Comparison of ENCODE assay signal across 11 mouse cellular contexts in the genomic region with DNA sequence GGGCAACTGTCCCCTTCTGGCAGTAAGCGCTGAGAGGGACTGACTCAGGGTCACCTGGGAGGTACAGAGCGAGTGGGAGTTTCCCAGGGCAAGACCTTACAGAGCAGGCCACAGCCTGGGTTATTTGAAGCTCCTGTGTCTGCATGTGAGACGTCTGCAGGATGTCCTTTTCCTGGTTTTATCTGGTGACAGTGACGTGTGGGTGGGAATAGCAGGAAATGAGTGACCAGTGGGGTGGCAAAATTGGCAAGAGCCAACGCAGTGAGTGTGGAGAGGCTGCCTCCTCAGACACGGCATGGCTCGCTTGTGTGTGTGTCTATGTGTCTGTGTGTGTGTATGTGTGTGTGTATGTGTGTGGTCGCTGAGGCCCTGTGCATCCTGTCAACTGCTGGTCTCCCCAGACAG.
DNase-seq lines count a peak whose midpoint lies in the region; ATAC-seq lines count a peak whose summit lies in the region.
"Had no signal": no experiment of that assay in that cellular context is flagged by ENCODE, and none has a peak within 500 bp of the region (broad histone marks: within the 10 kb centered on the region; RNA-seq: fewer than 3 reads in every experiment).

No protein-coding gene starts in this region.

- H3K27me3 ChIP-seq in liver, embryonic 13.5 days, result no peaks in the 10 kb centered on the region
- no peaks in the 10 kb centered on the region for H3K27me3 ChIP-seq in liver, embryonic 12.5 days (replicated peaks)
- H3K27me3 ChIP-seq in embryonic facial prominence, embryonic 15.5 days, result no peaks in the 10 kb centered on the region
- no peaks in the 10 kb centered on the region for H3K27me3 ChIP-seq in intestine, embryonic 15.5 days (replicated peaks)
- no peaks in the 10 kb centered on the region for H3K27me3 ChIP-seq in limb, embryonic 15.5 days

- no peak overlapping the region for H3K9ac ChIP-seq in liver, embryonic 13.5 days
- H3K9ac ChIP-seq in liver, embryonic 12.5 days, result no peak overlapping the region
- no peak overlapping the region for H3K9ac ChIP-seq in embryonic facial prominence, embryonic 15.5 days
- H3K9ac ChIP-seq in intestine, embryonic 15.5 days, result no peak overlapping the region
- H3K9ac ChIP-seq in limb, embryonic 15.5 days, result no peak overlapping the region

- no peaks in the 10 kb centered on the region for H3K36me3 ChIP-seq in liver, embryonic 13.5 days
- H3K36me3 ChIP-seq in liver, embryonic 12.5 days, result peaks cover 8% of the 10 kb centered on the region
- peaks cover 4% of the 10 kb centered on the region; the same call in 1 of the 2 replicates for H3K36me3 ChIP-seq in embryonic facial prominence, embryonic 15.5 days
- H3K36me3 ChIP-seq in intestine, embryonic 15.5 days, result no peaks in the 10 kb centered on the region
- H3K36me3 ChIP-seq in limb, embryonic 15.5 days, result peaks cover 10% of the 10 kb centered on the region; the same call in 1 of the 2 replicates

- H3K27ac ChIP-seq in liver, embryonic 13.5 days, result no peak overlapping the region
- H3K27ac ChIP-seq in liver, embryonic 12.5 days, result no peak overlapping the region
- H3K27ac ChIP-seq in embryonic facial prominence, embryonic 15.5 days (replicated peaks), result 0 out of 2 replicates have a peak overlapping the region, but pooled peaks have one; percentile 8
- H3K27ac ChIP-seq in intestine, embryonic 15.5 days, result no peak overlapping the region
- H3K27ac ChIP-seq in limb, embryonic 15.5 days, result 0 out of 2 replicates have a peak overlapping the region, but pooled peaks have one; percentile 18

- H3K4me3 ChIP-seq in liver, embryonic 13.5 days (replicated peaks), result no peak overlapping the region
- H3K4me3 ChIP-seq in liver, embryonic 12.5 days, result no peak overlapping the region
- no peak overlapping the region for H3K4me3 ChIP-seq in embryonic facial prominence, embryonic 15.5 days (replicated peaks)
- no peak overlapping the region for H3K4me3 ChIP-seq in intestine, embryonic 15.5 days (replicated peaks)
- no peak overlapping the region for H3K4me3 ChIP-seq in limb, embryonic 15.5 days
- H3K4me3 ChIP-seq: erythroblast, embryonic 14.5 days had no signal

- H3K4me2 ChIP-seq in liver, embryonic 13.5 days, result no peak overlapping the region
- H3K4me2 ChIP-seq in liver, embryonic 12.5 days, result no peak overlapping the region
- no peak overlapping the region for H3K4me2 ChIP-seq in embryonic facial prominence, embryonic 15.5 days (replicated peaks)
- no peak overlapping the region for H3K4me2 ChIP-seq in intestine, embryonic 15.5 days (replicated peaks)
- no peak overlapping the region for H3K4me2 ChIP-seq in limb, embryonic 15.5 days

- DNase-seq in liver, embryonic 13.5 days, result no peak
- no peak for DNase-seq in left cerebral cortex, postnatal 25 days (ENCODE audit: low spot score in 2 of 2)
- no peak for DNase-seq in cerebellum, postnatal 14 days
- no peak for DNase-seq in T-cell, adult 2 months (ENCODE audit: low spot score)
- DNase-seq: right cerebral cortex, adult 18-20 months; thymus, postnatal 4 days had no signal

- WGBS in liver, embryonic 13.5 days (ENCODE audit: insufficient replicate concordance), result 55% methylated on average over 8 of the region's 8 CpGs
- WGBS in liver, embryonic 12.5 days (ENCODE audit: insufficient replicate concordance), result 62% methylated on average over 8 of the region's 8 CpGs
- WGBS in embryonic facial prominence, embryonic 15.5 days, result 80% methylated on average over 8 of the region's 8 CpGs
- WGBS in intestine, embryonic 15.5 days, result 68% methylated on average over 8 of the region's 8 CpGs
- WGBS in limb, embryonic 15.5 days, result 72% methylated on average over 8 of the region's 8 CpGs

- no peaks in the 10 kb centered on the region for H3K4me1 ChIP-seq in liver, embryonic 13.5 days (replicated peaks)
- no peaks in the 10 kb centered on the region for H3K4me1 ChIP-seq in liver, embryonic 12.5 days
- H3K4me1 ChIP-seq in embryonic facial prominence, embryonic 15.5 days, result 0 out of 2 replicates have a peak, but pooled peaks cover 2% of the 10 kb centered on the region
- 0 out of 2 replicates have a peak, but pooled peaks cover 5% of the 10 kb centered on the region for H3K4me1 ChIP-seq in intestine, embryonic 15.5 days (replicated peaks)
- no peaks in the 10 kb centered on the region for H3K4me1 ChIP-seq in limb, embryonic 15.5 days

- intact Hi-C loops in left cerebral cortex, postnatal 25 days (cut with DNase I), result no loop called here

- H3K9me3 ChIP-seq in liver, embryonic 13.5 days (replicated peaks), result no peaks in the 10 kb centered on the region
- H3K9me3 ChIP-seq in liver, embryonic 12.5 days (replicated peaks), result peaks cover 5% of the 10 kb centered on the region; the same call in 1 of the 2 replicates
- no peaks in the 10 kb centered on the region for H3K9me3 ChIP-seq in embryonic facial prominence, embryonic 15.5 days (replicated peaks)
- no peaks in the 10 kb centered on the region for H3K9me3 ChIP-seq in intestine, embryonic 15.5 days
- no peaks in the 10 kb centered on the region for H3K9me3 ChIP-seq in limb, embryonic 15.5 days

- ATAC-seq in liver, embryonic 13.5 days (ENCODE audit: low read depth), result 0 out of 2 replicates have a peak, but pooled peaks have one; percentile 30
- no peak for ATAC-seq in liver, embryonic 12.5 days
- no peak for ATAC-seq in embryonic facial prominence, embryonic 15.5 days (ENCODE audit: insufficient number of reproducible peaks, low FRiP score, low TSS enrichment, low read depth)
- ATAC-seq in intestine, embryonic 15.5 days, result peak; percentile 57; the same call in 1 of the 2 replicates
- no peak for ATAC-seq in limb, embryonic 15.5 days (ENCODE audit: insufficient number of reproducible peaks, low FRiP score, low TSS enrichment, low read depth)

Comparison
In these comparisons a context has a peak if more than half of its experiments do, and no peak if none do; other contexts are left out.
1. ATAC-seq: peak in liver, embryonic 13.5 days (single experiment) and intestine, embryonic 15.5 days (single experiment); none in liver, embryonic 12.5 days (single experiment), embryonic facial prominence, embryonic 15.5 days (single experiment) and limb, embryonic 15.5 days (single experiment).
2. H3K27ac ChIP-seq: peak in embryonic facial prominence, embryonic 15.5 days (single experiment) and limb, embryonic 15.5 days (single experiment); none in liver, embryonic 13.5 days (single experiment), liver, embryonic 12.5 days (single experiment) and intestine, embryonic 15.5 days (single experiment).